9 mouse cellular contexts compared by ENCODE assay signal in genomic region chr15:81694891-81695290, GRCm38 (mm10). TPM values are rescaled to one million over a fixed set of nuclear protein-coding genes. Genes with fewer than 3 reads are reported as not detected.
DNase-seq lines count a peak whose midpoint lies in the region; ATAC-seq and TF ChIP-seq lines count a peak whose summit lies in the region.
"Had no signal": no experiment of that assay in that cellular context is flagged by ENCODE, and none has a peak within 500 bp of the region (broad histone marks: within the 10 kb centered on the region; RNA-seq: fewer than 3 reads in every experiment).

No protein-coding gene starts in this region.

- no peaks in the 10 kb centered on the region for H3K36me3 ChIP-seq in testis, adult 2 months (ENCODE audit: control insufficient read depth, insufficient read depth, low read length)
- no peaks in the 10 kb centered on the region for H3K36me3 ChIP-seq in liver, embryonic 12.5 days

- no peak for ATAC-seq in liver, embryonic 12.5 days

- DNase-seq in cerebellum, adult 2 months = no peak
- DNase-seq in cerebellum, adult 11 months = no peak
- DNase-seq in testis, postnatal 14 days (ENCODE audit: low spot score) = no peak
- DNase-seq in adrenal gland, postnatal 10 days = no peak
- no peak for DNase-seq in urinary bladder, adult 2 months (ENCODE audit: low spot score)
- no peak for DNase-seq in ovary, adult 18-20 months (ENCODE audit: low spot score)
- DNase-seq: retina, postnatal 1 day had no signal

- H3K4me1 ChIP-seq in cerebellum, adult 2 months (ENCODE audit: control insufficient read depth, insufficient read depth, low read length) = no peaks in the 10 kb centered on the region
- H3K4me1 ChIP-seq in testis, adult 2 months (ENCODE audit: control insufficient read depth, insufficient read depth, low read length) = peaks cover 20% of the 10 kb centered on the region
- peaks cover 19% of the 10 kb centered on the region for H3K4me1 ChIP-seq in liver, embryonic 12.5 days

- no peaks in the 10 kb centered on the region for H3K27me3 ChIP-seq in cerebellum, adult 2 months (ENCODE audit: control insufficient read depth, insufficient read depth, low read length)
- no peaks in the 10 kb centered on the region for H3K27me3 ChIP-seq in testis, adult 2 months (ENCODE audit: control insufficient read depth, insufficient read depth, low read length)
- H3K27me3 ChIP-seq in liver, embryonic 12.5 days (replicated peaks) = peaks cover 66% of the 10 kb centered on the region

- H3K27ac ChIP-seq in cerebellum, adult 2 months (ENCODE audit: insufficient read depth, low read length) = no peak overlapping the region
- H3K27ac ChIP-seq in testis, adult 2 months (ENCODE audit: control insufficient read depth, insufficient read depth, low read depth, low read length) = no peak overlapping the region
- H3K27ac ChIP-seq in liver, embryonic 12.5 days = no peak overlapping the region

- no peak for TF ChIP-seq POLR2A in cerebellum, adult 2 months (IDR thresholded peaks at IDR 0.05; ENCODE audit: borderline replicate concordance, insufficient read depth, low read length)
- TF ChIP-seq POLR2A in testis, adult 2 months (IDR thresholded peaks at IDR 0.05; ENCODE audit: control insufficient read depth, low read depth, low read length) = no peak

- 32% methylated on average over 19 of the region's 19 CpGs for WGBS in cerebellum, adult 2 months
- 36% methylated on average over 18 of the region's 19 CpGs for WGBS in liver, embryonic 12.5 days (ENCODE audit: insufficient replicate concordance)

- H3K4me3 ChIP-seq in cerebellum, adult 2 months (replicated peaks; ENCODE audit: insufficient read depth, low read depth, low read length) = peak overlapping the region; percentile 56
- peak overlapping the region; percentile 67 for H3K4me3 ChIP-seq in testis, adult 2 months (ENCODE audit: control insufficient read depth, low read depth, low read length)
- peak overlapping the region; percentile 55 for H3K4me3 ChIP-seq in liver, embryonic 12.5 days

- no peaks in the 10 kb centered on the region for H3K9me3 ChIP-seq in liver, embryonic 12.5 days (replicated peaks)

- H3K4me2 ChIP-seq in liver, embryonic 12.5 days = peak overlapping the region; percentile 77

- no peak for TF ChIP-seq CTCF in cerebellum, adult 2 months (IDR thresholded peaks at IDR 0.05; ENCODE audit: borderline replicate concordance, insufficient read depth, low read depth, low read length)
- TF ChIP-seq CTCF in testis, adult 2 months (IDR thresholded peaks at IDR 0.05; ENCODE audit: control insufficient read depth, insufficient read depth, insufficient replicate concordance, low read depth, low read length) = no peak

- peak overlapping the region; percentile 62; the same call in 1 of the 2 replicates for H3K9ac ChIP-seq in liver, embryonic 12.5 days

RNA-seq across cellular contexts. Expression of gene Chadl, which starts 2.2 kb away (rescaled TPM):
- polyA plus RNA-seq in cerebellum, adult 2 months (2012; rRNA removed) = 16.6 and 17.4 TPM in 2 replicates
- polyA plus RNA-seq in testis, adult 2 months (2012; rRNA removed) = 3.8 and 4.6 TPM in 2 replicates
- 0.38 and 0.48 TPM in 2 replicates for polyA plus RNA-seq in liver, embryonic 12.5 days (2016; fragmentation: Nextera tagmentation; extraction: Ambion mirVana)
- total RNA-seq in adrenal gland, postnatal 10 days (2021) = 1 to 10 TPM; 3.6 to 5.1 TPM
- polyA plus RNA-seq in urinary bladder, adult 2 months (2012; rRNA removed) = 3.0 and 3.9 TPM in 2 replicates

RNA-seq across cellular contexts. Expression of gene L3mbtl2, which starts 31.2 kb away (rescaled TPM):
- polyA plus RNA-seq in cerebellum, adult 2 months (2012; rRNA removed) = 28.0 and 28.9 TPM in 2 replicates
- polyA plus RNA-seq in testis, adult 2 months (2012; rRNA removed) = 25.3 and 27.4 TPM in 2 replicates
- polyA plus RNA-seq in liver, embryonic 12.5 days (2016; fragmentation: Nextera tagmentation; extraction: Ambion mirVana) = 29.0 and 29.6 TPM in 2 replicates
- total RNA-seq in adrenal gland, postnatal 10 days (2021) = 10 to 100 TPM; 16.4 to 19.7 TPM
- 16.4 and 18.0 TPM in 2 replicates for polyA plus RNA-seq in urinary bladder, adult 2 months (2012; rRNA removed)

RNA-seq across cellular contexts. Expression of gene Zc3h7b, which starts 50.0 kb away (rescaled TPM):
- 67.0 and 72.1 TPM in 2 replicates for polyA plus RNA-seq in cerebellum, adult 2 months (2012; rRNA removed)
- polyA plus RNA-seq in testis, adult 2 months (2012; rRNA removed) = 21.6 and 26.3 TPM in 2 replicates
- polyA plus RNA-seq in liver, embryonic 12.5 days (2016; fragmentation: Nextera tagmentation; extraction: Ambion mirVana) = 9.8 and 10.0 TPM in 2 replicates
- total RNA-seq in adrenal gland, postnatal 10 days (2021) = 10 to 100 TPM; 73.2 to 78.2 TPM
- 30.8 and 41.0 TPM in 2 replicates for polyA plus RNA-seq in urinary bladder, adult 2 months (2012; rRNA removed)

RNA-seq across cellular contexts. Expression of gene Rangap1, which starts 50.4 kb away (rescaled TPM):
- polyA plus RNA-seq in cerebellum, adult 2 months (2012; rRNA removed) = 102 and 113 TPM in 2 replicates
- polyA plus RNA-seq in testis, adult 2 months (2012; rRNA removed) = 234 and 245 TPM in 2 replicates
- 113 and 121 TPM in 2 replicates for polyA plus RNA-seq in liver, embryonic 12.5 days (2016; fragmentation: Nextera tagmentation; extraction: Ambion mirVana)
- total RNA-seq in adrenal gland, postnatal 10 days (2021) = 10 to 100 TPM; 48.5 to 49.2 TPM
- 29.4 and 31.0 TPM in 2 replicates for polyA plus RNA-seq in urinary bladder, adult 2 months (2012; rRNA removed)
